Mouse (Mus musculus): ENCODE data around the gene Slc9a3r2.
A peak's percentile ranks its signal among the peaks of the same experiment; 100 is the strongest.
"Not testable (repeated sequence)": the region's sequence is repeated elsewhere in the genome, so short reads cannot be mapped to it uniquely, and the experiment has no call there.

Slc9a3r2 gene

GRCm38 (mm10) chr17:24650070-24650616 lies at the start of gene Slc9a3r2:
TSS of gene Slc9a3r2 (minus strand) at chr17:24650327.
- DNase-seq (ENCODE audit: low read depth): no peak

- no peak for DNase-seq (ENCODE audit: low read depth)
These were observed 49.3 kb upstream of the Slc9a3r2 start for GRCm38 (mm10) chr17:24699473-24699872.

GRCm38 (mm10) chr17:24698715-24699114 lies 48.6 kb upstream of the Slc9a3r2 start:
- DNase-seq (ENCODE audit: low read depth): no peak

- no peak for DNase-seq (ENCODE audit: low read depth)
These were observed 47.9 kb upstream of the Slc9a3r2 start for GRCm38 (mm10) chr17:24697985-24698384.

GRCm38 (mm10) chr17:24696011-24696697 lies 46.0 kb upstream of the Slc9a3r2 start, which contains the start of the genes Gfer and Noxo1:
TSS of gene Gfer (minus strand) at chr17:24696156.
TSS of gene Noxo1 (plus strand) at chr17:24696234.
- peak; percentile 72 for DNase-seq (ENCODE audit: low read depth)

GRCm38 (mm10) chr17:24695326-24696010 lies 45.3 kb upstream of the Slc9a3r2 start:
- no peak for DNase-seq (ENCODE audit: low read depth)

GRCm38 (mm10) chr17:24692385-24692784 lies 42.3 kb upstream of the Slc9a3r2 start:
- DNase-seq (ENCODE audit: low read depth): no peak

- DNase-seq (ENCODE audit: low read depth): no peak
These were observed 39.3 kb upstream of the Slc9a3r2 start, which contains the start of gene Syngr3 for GRCm38 (mm10) chr17:24689251-24690081. TSS of gene Syngr3 (minus strand) at chr17:24689955.

GRCm38 (mm10) chr17:24687599-24687998 lies 37.5 kb upstream of the Slc9a3r2 start:
- no peak for DNase-seq (ENCODE audit: low read depth)

- DNase-seq (ENCODE audit: low read depth): peak; percentile 46
These were observed 37.0 kb upstream of the Slc9a3r2 start for GRCm38 (mm10) chr17:24687146-24687595.

GRCm38 (mm10) chr17:24686514-24686913 lies 36.4 kb upstream of the Slc9a3r2 start:
- no peak for DNase-seq (ENCODE audit: low read depth)

GRCm38 (mm10) chr17:24677500-24678080 lies 27.5 kb upstream of the Slc9a3r2 start:
- DNase-seq (ENCODE audit: low read depth): no peak

GRCm38 (mm10) chr17:24676877-24677276 lies 26.8 kb upstream of the Slc9a3r2 start:
- no peak for DNase-seq (ENCODE audit: low read depth)

- peak; percentile 72 for DNase-seq (ENCODE audit: low read depth)
These were observed 26.1 kb upstream of the Slc9a3r2 start for GRCm38 (mm10) chr17:24676187-24676586.

GRCm38 (mm10) chr17:24674277-24674676 lies 24.1 kb upstream of the Slc9a3r2 start:
- no peak for DNase-seq (ENCODE audit: low read depth)

GRCm38 (mm10) chr17:24672141-24672540 lies 22.0 kb upstream of the Slc9a3r2 start:
- no peak for DNase-seq (ENCODE audit: low read depth)

GRCm38 (mm10) chr17:24671346-24671745 lies 21.2 kb upstream of the Slc9a3r2 start:
- no peak for DNase-seq (ENCODE audit: low read depth)

- no peak for DNase-seq (ENCODE audit: low read depth)
These were observed 20.2 kb upstream of the Slc9a3r2 start for GRCm38 (mm10) chr17:24670246-24670844.

GRCm38 (mm10) chr17:24669545-24670245 lies 19.6 kb upstream of the Slc9a3r2 start, which contains the start of gene Zfp598:
TSS of gene Zfp598 (plus strand) at chr17:24669687.
- DNase-seq (ENCODE audit: low read depth): peak; percentile 84

- not testable (repeated sequence) for DNase-seq (ENCODE audit: low read depth)
These were observed 19.1 kb upstream of the Slc9a3r2 start for GRCm38 (mm10) chr17:24669214-24669544.

- no peak for DNase-seq (ENCODE audit: low read depth)
These were observed 17.3 kb upstream of the Slc9a3r2 start for GRCm38 (mm10) chr17:24667416-24667815.
